Mouse (Mus musculus) CH12.LX (cell line): ENCODE results near the gene Ddx11.
"Not testable (repeated sequence)": the region's sequence is repeated elsewhere in the genome, so short reads cannot be mapped to it uniquely, and the experiment has no call there.

Experiments used
- EP300 ChIP-seq: IDR thresholded peaks from 2 replicates; pipeline ENCODE4 v1.6.1; 2011; ENCODE audit warnings: low read length, improper control_type of control experiment
- MEF2A ChIP-seq: IDR thresholded peaks from 2 replicates; pipeline ENCODE4 v1.6.1; 2014; ENCODE audit warnings: low read depth, mild to moderate bottlenecking, inconsistent platforms, low read length, improper control_type of control experiment, borderline replicate concordance
- POLR2A ChIP-seq: IDR thresholded peaks from 2 replicates; pipeline ENCODE4 v1.6.1; 2011; ENCODE audit warnings: low read depth, mild to moderate bottlenecking, improper control_type of control experiment, low read length

DNA sequence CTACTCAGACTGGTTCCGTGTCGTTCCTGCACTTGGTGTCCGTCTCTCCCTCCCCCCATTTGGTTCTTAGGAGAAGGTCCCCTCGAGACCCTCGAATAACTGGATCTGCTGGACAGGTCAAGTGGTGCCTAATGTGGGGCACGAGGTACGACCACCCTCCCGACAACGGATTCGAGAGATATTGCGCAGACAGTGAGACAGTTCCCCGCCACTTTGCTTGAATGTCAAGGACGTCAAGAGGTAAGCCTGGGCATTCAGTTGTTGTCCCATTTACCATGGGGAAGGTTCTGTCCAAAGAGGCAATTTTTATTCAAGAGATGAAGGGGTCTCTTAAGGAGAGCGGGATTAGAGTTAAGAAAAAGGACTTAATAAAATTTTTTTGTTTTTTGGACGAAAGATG, 47.7 kb downstream of the Ddx11 start:
- TF ChIP-seq EP300, MEF2A, POLR2A: not testable (repeated sequence)
